Mouse (Mus musculus) limb, embryonic 10.5 days (tissue): ENCODE results near the gene Zfp709. TPM values are rescaled to one million over a fixed set of nuclear protein-coding genes. Genes with fewer than 3 reads are reported as not detected.
"Not testable (repeated sequence)": the region's sequence is repeated elsewhere in the genome, so short reads cannot be mapped to it uniquely, and the experiment has no call there.

Experiments used
- DNase-seq: peaks from one replicate; pipeline ENCODE4 v3.0.0-alpha.2; 2017; ENCODE audit warnings: low spot score
- H3K27ac ChIP-seq: fragments of 300-500 bp; sonication (generic); 2 replicates; pipeline ENCODE4 v1.5.1; 2016; ENCODE audit warnings: mild to moderate bottlenecking
- H3K27me3 ChIP-seq: fragments of 300-500 bp; sonication (generic); 2 replicates; pipeline ENCODE4 v1.6.1; 2016; ENCODE audit warnings: low read depth, mild to moderate bottlenecking; ENCODE audit not compliant: poor library complexity, severe bottlenecking
- H3K36me3 ChIP-seq: fragments of 300-500 bp; sonication (generic); 2 replicates; pipeline ENCODE4 v1.6.1; 2016; ENCODE audit warnings: mild to moderate bottlenecking, moderate library complexity
- H3K4me1 ChIP-seq: fragments of 300-500 bp; sonication (generic); 2 replicates; pipeline ENCODE4 v1.6.1; 2016
- H3K4me3 ChIP-seq: fragments of 300-500 bp; sonication (generic); 2 replicates; pipeline ENCODE4 v1.5.1; 2016; ENCODE audit warnings: mild to moderate bottlenecking, moderate library complexity
- H3K9me3 ChIP-seq: fragments of 300-500 bp; sonication (generic); replicated peaks from 2 replicates; pipeline ENCODE4 v1.6.1; 2016; ENCODE audit warnings: mild to moderate bottlenecking
- WGBS: fragments of 180-500 bp; shearing (Covaris S2); methylation state at CpG from one replicate; pipeline ENCODE4 v1.1.7; 2016; 5-methylcytosine and 5-hydroxymethylcytosine counted together
- polyA plus RNA-seq: library from polyadenylated mRNA; unstranded; fragments of >200 nt; fragmentation: Nextera tagmentation; extraction: Ambion mirVana; gene quantifications from 2 replicates; pipeline ENCODE4 v1.2.1, GENCODE M21; 2016

The Zfp709 gene
- 3.7 and 3.9 TPM in 2 replicates for polyA plus RNA-seq

GRCm38 (mm10) chr8:71881618-71882274 is at the start of gene Zfp709:
Gene Zfp709 (plus strand): TSS chr8:71882019.
- H3K4me1 ChIP-seq: peaks cover 11% of the 10 kb centered on the region
- peak within 1 kb of the TSS; percentile 89 for H3K27ac ChIP-seq
- DNase-seq: peak; percentile 71
- peaks cover 3% of the 10 kb centered on the region for H3K9me3 ChIP-seq
- 0 out of 2 replicates have a peak, but pooled peaks cover 6% of the 10 kb centered on the region for H3K27me3 ChIP-seq
- peaks cover 20% of the 10 kb centered on the region for H3K36me3 ChIP-seq
- peak within 1 kb of the TSS; percentile 68 for H3K4me3 ChIP-seq
- 8% methylated on average over 45 of the region's 45 CpGs for WGBS

- 80% methylated on average over 4 of the region's 4 CpGs for WGBS
These were observed 43.6 kb upstream of the Zfp709 start for GRCm38 (mm10) chr8:71838207-71838606.

GRCm38 (mm10) chr8:71841201-71841817 is 40.5 kb upstream of the Zfp709 start:
- H3K36me3 ChIP-seq, H3K27ac ChIP-seq, H3K4me3 ChIP-seq, H3K27me3 ChIP-seq, H3K4me1 ChIP-seq, H3K9me3 ChIP-seq: not testable (repeated sequence)
- DNase-seq: peak; percentile 31
- 89% methylated on average over 3 of the region's 3 CpGs for whole genome bisulfite sequencing

More at GRCm38 (mm10) chr8:71838207-71838606, 43.6 kb upstream of the Zfp709 start:
- DNase-seq: peak; percentile 28
- H3K36me3 ChIP-seq, H3K4me1 ChIP-seq, H3K4me3 ChIP-seq, H3K27me3 ChIP-seq, H3K27ac ChIP-seq, H3K9me3 ChIP-seq: not testable (repeated sequence)

- not testable (repeated sequence) for H3K4me3 ChIP-seq, H3K9me3 ChIP-seq, H3K27me3 ChIP-seq, H3K4me1 ChIP-seq, H3K27ac ChIP-seq, H3K36me3 ChIP-seq, DNase-seq
- WGBS: 79% methylated on average over 2 of the region's 2 CpGs
These were observed 39.3 kb upstream of the Zfp709 start for GRCm38 (mm10) chr8:71842476-71842875.

GRCm38 (mm10) chr8:71844453-71844852 is 37.4 kb upstream of the Zfp709 start:
- H3K4me3 ChIP-seq, H3K9me3 ChIP-seq, DNase-seq, H3K27me3 ChIP-seq, H3K27ac ChIP-seq, H3K36me3 ChIP-seq, H3K4me1 ChIP-seq: not testable (repeated sequence)
- 88% methylated on average over 1 of the region's 1 CpGs for WGBS

GRCm38 (mm10) chr8:71845993-71846483 is 35.8 kb upstream of the Zfp709 start:
- not testable (repeated sequence) for H3K36me3 ChIP-seq, DNase-seq, H3K9me3 ChIP-seq, H3K27me3 ChIP-seq, H3K4me1 ChIP-seq, H3K27ac ChIP-seq, H3K4me3 ChIP-seq
- 92% methylated on average over 1 of the region's 1 CpGs for WGBS

- not testable (repeated sequence) for H3K4me3 ChIP-seq, H3K9me3 ChIP-seq, H3K36me3 ChIP-seq, DNase-seq, H3K4me1 ChIP-seq, H3K27me3 ChIP-seq, H3K27ac ChIP-seq
- WGBS: 85% methylated on average over 2 of the region's 2 CpGs
These were observed 35.1 kb upstream of the Zfp709 start for GRCm38 (mm10) chr8:71846745-71847144.

GRCm38 (mm10) chr8:71851014-71851413 is 30.8 kb upstream of the Zfp709 start:
- WGBS: 72% methylated on average over 1 of the region's 1 CpGs
- DNase-seq, H3K27ac ChIP-seq, H3K4me3 ChIP-seq, H3K4me1 ChIP-seq, H3K36me3 ChIP-seq, H3K27me3 ChIP-seq, H3K9me3 ChIP-seq: not testable (repeated sequence)

- not testable (repeated sequence) for H3K4me1 ChIP-seq, H3K36me3 ChIP-seq, H3K4me3 ChIP-seq, DNase-seq, H3K27me3 ChIP-seq, H3K9me3 ChIP-seq, H3K27ac ChIP-seq
These were observed 28.5 kb upstream of the Zfp709 start for GRCm38 (mm10) chr8:71853360-71853759.

- H3K27ac ChIP-seq, H3K4me3 ChIP-seq, H3K36me3 ChIP-seq, H3K27me3 ChIP-seq, H3K4me1 ChIP-seq, DNase-seq, H3K9me3 ChIP-seq: not testable (repeated sequence)
- WGBS: 85% methylated on average over 9 of the region's 10 CpGs
These were observed 25.0 kb upstream of the Zfp709 start for GRCm38 (mm10) chr8:71856630-71857328.

- H3K4me3 ChIP-seq, H3K9me3 ChIP-seq, H3K4me1 ChIP-seq, DNase-seq, H3K27ac ChIP-seq, H3K27me3 ChIP-seq, H3K36me3 ChIP-seq: not testable (repeated sequence)
- WGBS: 85% methylated on average over 2 of the region's 2 CpGs
These were observed 24.5 kb upstream of the Zfp709 start for GRCm38 (mm10) chr8:71857364-71857763.

- H3K4me1 ChIP-seq, H3K4me3 ChIP-seq, H3K36me3 ChIP-seq, H3K27ac ChIP-seq, H3K9me3 ChIP-seq, DNase-seq, H3K27me3 ChIP-seq: not testable (repeated sequence)
- WGBS: 83% methylated on average over 1 of the region's 1 CpGs
These were observed 20.3 kb upstream of the Zfp709 start for GRCm38 (mm10) chr8:71861551-71861950.

GRCm38 (mm10) chr8:71862038-71862437 is 19.8 kb upstream of the Zfp709 start:
- not testable (repeated sequence) for H3K9me3 ChIP-seq, H3K27ac ChIP-seq, H3K36me3 ChIP-seq, DNase-seq, H3K27me3 ChIP-seq, H3K4me3 ChIP-seq, H3K4me1 ChIP-seq
